Mouse (Mus musculus) liver, embryonic 14.5 days (tissue): ENCODE measurements around the gene Aanat.

Experiments used
- CTCF ChIP-seq: IDR thresholded peaks from 2 replicates; pipeline ENCODE4 v1.5.1; 2016; ENCODE audit warnings: antibody characterized with exemption, low read depth, control low read depth
- EP300 ChIP-seq: IDR thresholded peaks from 2 replicates; pipeline ENCODE4 v1.6.1; 2016; ENCODE audit warnings: antibody characterized with exemption, low read depth

GRCm38 (mm10) chr11:116629472-116629871 is 43.2 kb downstream of the Aanat start:
- TF ChIP-seq CTCF (no peak), EP300 (no peak)
